ENCODE assay signal across 9 mouse cellular contexts in the genomic region with DNA sequence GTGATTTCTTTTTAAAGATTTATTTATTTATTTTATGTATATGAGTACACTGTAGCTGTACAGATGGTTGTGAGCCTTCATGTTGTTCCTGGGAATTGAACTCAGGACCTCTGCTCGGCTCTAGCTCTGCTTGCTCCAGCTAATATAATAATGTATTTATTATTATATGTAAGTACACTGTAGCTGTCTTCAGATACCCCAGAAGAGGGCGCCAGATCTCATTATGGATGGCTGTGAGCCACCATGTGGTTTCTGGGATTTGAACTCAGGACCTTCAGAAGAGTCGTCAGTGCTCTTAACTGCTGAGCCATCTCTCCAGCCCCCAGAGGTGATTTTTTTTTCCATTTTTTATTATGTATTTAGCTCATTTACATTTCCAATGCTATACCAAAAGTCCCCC. TPM values are rescaled to one million over a fixed set of nuclear protein-coding genes. Genes with fewer than 3 reads are reported as not detected.
DNase-seq lines count a peak whose midpoint lies in the region; TF ChIP-seq lines count a peak whose summit lies in the region.
"Not testable (repeated sequence)": the region's sequence is repeated elsewhere in the genome, so short reads cannot be mapped to it uniquely, and the experiment has no call there.
"Had no signal": no experiment of that assay in that cellular context is flagged by ENCODE, and none has a peak within 500 bp of the region (broad histone marks: within the 10 kb centered on the region; RNA-seq: fewer than 3 reads in every experiment).

No protein-coding gene starts in this region.

- DNase-seq in 3T3-L1 (ENCODE audit: low read depth, low spot score) = peak; percentile 44
- peak; percentile 56 for DNase-seq in MEL (ENCODE audit: low read depth, low spot score)
- DNase-seq in cerebellum, adult 2 months; heart, adult 2 months: not testable (repeated sequence)
- DNase-seq in kidney, adult 2 months = peak; percentile 45
- peak; percentile 38 for DNase-seq in liver
- DNase-seq in mesoderm, embryonic 11.5 days (ENCODE audit: low read depth, low spot score) = peak; percentile 25
- DNase-seq in thymus, adult 2 months = peak; percentile 14

- not testable (repeated sequence) for H3K4me3 ChIP-seq in MEL (ENCODE audit: control insufficient read depth in 1 of 2, insufficient read depth in 1 of 2, low read depth in 2 of 2, low read length in 2 of 2); cerebellum, adult 2 months (replicated peaks; ENCODE audit: insufficient read depth, low read depth, low read length); heart, adult 2 months; kidney, adult 2 months (ENCODE audit: insufficient read depth, low read depth, low read length); thymus, adult 2 months (ENCODE audit: control insufficient read depth, insufficient read depth, low read length)

- intact Hi-C loops in heart, adult 2 months (cut with DNase I) = loop anchor here (5.0 kb wide), 1 partner anchor 240 kb away; no protein-coding TSS in a partner anchor

- not testable (repeated sequence) for H3K4me1 ChIP-seq in MEL (ENCODE audit: control insufficient read depth in 1 of 2, insufficient read depth in 2 of 2, low read length in 2 of 2); cerebellum, adult 2 months (ENCODE audit: control insufficient read depth, insufficient read depth, low read length); heart, adult 2 months (ENCODE audit: control insufficient read depth, insufficient read depth, low read length); kidney, adult 2 months (ENCODE audit: control insufficient read depth, insufficient read depth, low read length); thymus, adult 2 months (replicated peaks; ENCODE audit: control insufficient read depth, insufficient read depth, low read length)

- TF ChIP-seq RAD21 in MEL (IDR thresholded peaks at IDR 0.05; ENCODE audit: low read depth, low read length) = peak; percentile 33

- TF ChIP-seq CTCF in MEL (IDR thresholded peaks at IDR 0.05 in 2 of 3, conservative IDR thresholded peaks at IDR 0.05 in 1 of 3; ENCODE audit: control insufficient read depth in 1 of 3, insufficient read depth in 1 of 3, low read depth in 2 of 3, low read length in 3 of 3, poor library complexity in 1 of 3, severe bottlenecking in 1 of 3) = peak in 2 of 3 experiments; percentile 19 to 52; a peak in 3 of 6 replicates
- 0 out of 2 replicates have a peak, but pooled peaks have one; percentile 13 for TF ChIP-seq CTCF in cerebellum, adult 2 months (IDR thresholded peaks at IDR 0.05; ENCODE audit: borderline replicate concordance, insufficient read depth, low read depth, low read length)
- TF ChIP-seq CTCF in heart, adult 2 months (IDR thresholded peaks at IDR 0.05) = peak; percentile 72
- TF ChIP-seq CTCF in kidney, adult 2 months (conservative IDR thresholded peaks at IDR 0.05; ENCODE audit: insufficient read depth, insufficient read length, low read depth, low read length) = 0 out of 2 replicates have a peak, but pooled peaks have one; percentile 19
- TF ChIP-seq CTCF in thymus, adult 2 months (IDR thresholded peaks at IDR 0.05; ENCODE audit: borderline replicate concordance, control insufficient read depth, extremely low read depth, insufficient read depth, low read length, poor library complexity) = not testable (repeated sequence)

- not testable (repeated sequence) for H3K79me2 ChIP-seq in MEL (ENCODE audit: control insufficient read depth, insufficient read depth, low read length, poor library complexity); heart, adult 2 months (replicated peaks; ENCODE audit: control insufficient read depth, insufficient read depth, low read length)

- peaks cover 0 to 45% of the 10 kb centered on the region in 2 experiments; a peak in 2 of 4 replicates for H3K36me3 ChIP-seq in MEL (ENCODE audit: control insufficient read depth in 1 of 2, insufficient read depth in 2 of 2, low read length in 2 of 2)
- not testable (repeated sequence) for H3K36me3 ChIP-seq in heart, adult 2 months (ENCODE audit: control insufficient read depth, insufficient read depth, low read length); kidney, adult 2 months (ENCODE audit: control insufficient read depth, insufficient read depth, low read length)
- peaks cover 59% of the 10 kb centered on the region for H3K36me3 ChIP-seq in thymus, adult 2 months (ENCODE audit: control insufficient read depth, insufficient read depth, low read length)

- not testable (repeated sequence) for H3K9me3 ChIP-seq in MEL (replicated peaks; ENCODE audit: insufficient read depth, low read length)

- not testable (repeated sequence) for TF ChIP-seq EP300 in MEL (IDR thresholded peaks at IDR 0.05; ENCODE audit: low read depth in 1 of 2, low read length in 2 of 2); heart, adult 2 months (IDR thresholded peaks at IDR 0.05; ENCODE audit: insufficient read depth, low read depth, low read length)

- not testable (repeated sequence) for H3K9ac ChIP-seq in MEL (ENCODE audit: control insufficient read depth, low read depth, low read length, poor library complexity, severe bottlenecking); heart, adult 2 months (ENCODE audit: low read depth, low read length)

- 70% methylated on average over 3 of the region's 3 CpGs for WGBS in cerebellum, adult 2 months
- WGBS in heart, adult 2 months = 73% methylated on average over 3 of the region's 3 CpGs
- WGBS in kidney, adult 2 months = 78% methylated on average over 3 of the region's 3 CpGs
- WGBS in thymus, adult 2 months = 77% methylated on average over 3 of the region's 3 CpGs

- not testable (repeated sequence) for TF ChIP-seq POLR2A in MEL (IDR thresholded peaks at IDR 0.05; ENCODE audit: control insufficient read depth in 1 of 2, insufficient read depth in 1 of 2, low read depth in 1 of 2, low read length in 2 of 2, poor library complexity in 1 of 2); cerebellum, adult 2 months (IDR thresholded peaks at IDR 0.05; ENCODE audit: borderline replicate concordance, insufficient read depth, low read length); heart, adult 2 months (IDR thresholded peaks at IDR 0.05; ENCODE audit: insufficient read depth, low read depth, low read length); kidney, adult 2 months (IDR thresholded peaks at IDR 0.05; ENCODE audit: low read depth, low read length); thymus, adult 2 months (IDR thresholded peaks at IDR 0.05; ENCODE audit: control insufficient read depth, extremely low read depth, insufficient read depth, low read length, poor library complexity)

- not testable (repeated sequence) for H3K27ac ChIP-seq in MEL (ENCODE audit: control insufficient read depth, low read depth, low read length); cerebellum, adult 2 months (ENCODE audit: insufficient read depth, low read length); heart, adult 2 months; kidney, adult 2 months (ENCODE audit: insufficient read depth, low read depth, low read length); thymus, adult 2 months (ENCODE audit: control insufficient read depth, insufficient read depth, low read length)

- not testable (repeated sequence) for H3K27me3 ChIP-seq in MEL (ENCODE audit: control insufficient read depth in 1 of 2, insufficient read depth in 2 of 2, low read length in 2 of 2); cerebellum, adult 2 months (ENCODE audit: control insufficient read depth, insufficient read depth, low read length); heart, adult 2 months (ENCODE audit: control insufficient read depth, insufficient read depth, low read length); kidney, adult 2 months (replicated peaks; ENCODE audit: control insufficient read depth, insufficient read depth, low read length); thymus, adult 2 months (ENCODE audit: control insufficient read depth, insufficient read depth, low read length)

TF ChIP-seq in MEL, 35 proteins besides CTCF, POLR2A, EP300 and RAD21:
- TF ChIP-seq SMC3 (IDR thresholded peaks at IDR 0.05; ENCODE audit: low read depth, low read length) (peak; percentile 54), MYC (IDR thresholded peaks at IDR 0.05; ENCODE audit: low read depth, low read length) (0 out of 2 replicates have a peak, but pooled peaks have one; percentile 45), ZC3H11A (IDR thresholded peaks at IDR 0.05; ENCODE audit: low read depth, low read length) (peak; percentile 45)

RNA-seq across cellular contexts. Expression of gene Yars, which starts 22.9 kb away (rescaled TPM):
- total RNA-seq in MEL (2012; rRNA removed) = 89.5 and 113 TPM in 2 replicates
- polyA plus RNA-seq in MEL (2012; ENCODE audit: insufficient read depth in 1 of 2, insufficient read length in 2 of 2, low read depth in 1 of 2, low replicate concordance in 2 of 2, missing spikeins in 1 of 2) = 100 to 1,000 TPM; 179 to 539 TPM
- polyA plus RNA-seq in cerebellum, adult 2 months (2012; rRNA removed) = 104 and 107 TPM in 2 replicates
- total RNA-seq in heart, adult 2 months (2021) = 10 to 100 TPM; 26.3 to 29.7 TPM
- 10.4 and 18.4 TPM in 2 replicates for polyA plus RNA-seq in heart, adult 2 months (2012; rRNA removed)
- 16.3 and 17.4 TPM in 2 replicates for polyA plus RNA-seq in kidney, adult 2 months (2012; rRNA removed)
- 17.6 and 19.6 TPM in 2 replicates for polyA plus RNA-seq in thymus, adult 2 months (2012; rRNA removed)

RNA-seq across cellular contexts. Expression of gene S100pbp, which starts 23.0 kb away (rescaled TPM):
- total RNA-seq in MEL (2012; rRNA removed) = 11.6 and 14.2 TPM in 2 replicates
- polyA plus RNA-seq in MEL (2012; ENCODE audit: insufficient read depth in 1 of 2, insufficient read length in 2 of 2, low read depth in 1 of 2, low replicate concordance in 2 of 2, missing spikeins in 1 of 2) = 10 to 100 TPM in 1 of 2 experiments, not detected in 1; 28.3 TPM
- 28.5 and 31.3 TPM in 2 replicates for polyA plus RNA-seq in cerebellum, adult 2 months (2012; rRNA removed)
- 10 to 100 TPM; 10.2 to 14.2 TPM for total RNA-seq in heart, adult 2 months (2021)
- polyA plus RNA-seq in heart, adult 2 months (2012; rRNA removed) = 6.6 and 13.3 TPM in 2 replicates
- 12.6 and 13.6 TPM in 2 replicates for polyA plus RNA-seq in kidney, adult 2 months (2012; rRNA removed)
- polyA plus RNA-seq in thymus, adult 2 months (2012; rRNA removed) = 45.3 and 58.7 TPM in 2 replicates

RNA-seq across cellular contexts. Expression of gene C77080, which starts 48.7 kb away (rescaled TPM):
- total RNA-seq in MEL (2012; rRNA removed) = 0.92 and 1.3 TPM in 2 replicates
- 1 to 10 TPM in 1 of 2 experiments, not detected in 1; 6.9 TPM for polyA plus RNA-seq in MEL (2012; ENCODE audit: insufficient read depth in 1 of 2, insufficient read length in 2 of 2, low read depth in 1 of 2, low replicate concordance in 2 of 2, missing spikeins in 1 of 2)
- 15.6 and 18.5 TPM in 2 replicates for polyA plus RNA-seq in cerebellum, adult 2 months (2012; rRNA removed)
- total RNA-seq in heart, adult 2 months (2021) = 1 to 10 TPM; 3.2 to 3.7 TPM
- polyA plus RNA-seq in heart, adult 2 months (2012; rRNA removed) = 3.8 and 4.4 TPM in 2 replicates
- 39.3 and 45.5 TPM in 2 replicates for polyA plus RNA-seq in kidney, adult 2 months (2012; rRNA removed)
- 18.7 and 19.5 TPM in 2 replicates for polyA plus RNA-seq in thymus, adult 2 months (2012; rRNA removed)
- total RNA-seq: megakaryocyte, adult 5-6 weeks had no signal
